In genomic region chr10:82698712-82699261, GRCm38 (mm10) we compare ENCODE assay signal across 8 mouse cellular contexts. TPM values are rescaled to one million over a fixed set of nuclear protein-coding genes. Genes with fewer than 3 reads are reported as not detected.
DNase-seq lines count a peak whose midpoint lies in the region; ATAC-seq and TF ChIP-seq lines count a peak whose summit lies in the region.

No protein-coding gene starts in this region.

- H3K9me3 ChIP-seq in erythroblast, embryonic 14.5 days (ENCODE audit: control insufficient read depth, low read length), result no peaks in the 10 kb centered on the region
- no peaks in the 10 kb centered on the region for H3K9me3 ChIP-seq in heart, embryonic 12.5 days (replicated peaks)
- no peaks in the 10 kb centered on the region for H3K9me3 ChIP-seq in kidney, postnatal 0 days (replicated peaks; ENCODE audit: low read length)
- H3K9me3 ChIP-seq in liver, embryonic 12.5 days (replicated peaks), result no peaks in the 10 kb centered on the region

- peak; percentile 77 for DNase-seq in brain, embryonic 18.5 days (ENCODE audit: low read depth, low spot score)
- DNase-seq in kidney, postnatal 0 days (ENCODE audit: low spot score), result peak; percentile 89
- DNase-seq in naive thymus-derived CD4-positive, alpha-beta T cell, adult 2 months (ENCODE audit: low read depth), result peak; percentile 91
- peak; percentile 89 for DNase-seq in splenic B cell, adult 2 months (ENCODE audit: low read depth, low spot score)

- peaks cover 9% of the 10 kb centered on the region for H3K36me3 ChIP-seq in erythroblast, embryonic 14.5 days (ENCODE audit: control insufficient read depth)
- H3K36me3 ChIP-seq in heart, embryonic 12.5 days, result peaks cover 9% of the 10 kb centered on the region
- H3K36me3 ChIP-seq in kidney, postnatal 0 days (ENCODE audit: insufficient read depth, low read length), result no peaks in the 10 kb centered on the region
- peaks cover 13% of the 10 kb centered on the region for H3K36me3 ChIP-seq in liver, embryonic 12.5 days
- 0 out of 2 replicates have a peak, but pooled peaks cover 1% of the 10 kb centered on the region for H3K36me3 ChIP-seq in splenic B cell, adult 2 months (ENCODE audit: control insufficient read depth, insufficient read depth, low read length, poor library complexity, severe bottlenecking)

- peak overlapping the region; percentile 77 for H3K27ac ChIP-seq in heart, embryonic 12.5 days (ENCODE audit: poor library complexity, severe bottlenecking)
- 0 out of 2 replicates have a peak overlapping the region, but pooled peaks have one; percentile 27 for H3K27ac ChIP-seq in kidney, postnatal 0 days
- peak overlapping the region; percentile 82 for H3K27ac ChIP-seq in liver, embryonic 12.5 days

- peak overlapping the region; percentile 85 for H3K4me2 ChIP-seq in heart, embryonic 12.5 days
- H3K4me2 ChIP-seq in kidney, postnatal 0 days (ENCODE audit: low read length), result peak overlapping the region; percentile 77
- peak overlapping the region; percentile 96 for H3K4me2 ChIP-seq in liver, embryonic 12.5 days

- H3K4me1 ChIP-seq in erythroblast, embryonic 14.5 days (ENCODE audit: control insufficient read depth), result peaks cover 36% of the 10 kb centered on the region
- H3K4me1 ChIP-seq in heart, embryonic 12.5 days (replicated peaks), result peaks cover 18% of the 10 kb centered on the region
- no peaks in the 10 kb centered on the region for H3K4me1 ChIP-seq in kidney, postnatal 0 days (replicated peaks; ENCODE audit: insufficient read depth, low read length)
- peaks cover 40% of the 10 kb centered on the region for H3K4me1 ChIP-seq in liver, embryonic 12.5 days

- peak; percentile 82 for ATAC-seq in CD4-positive, CD25-positive, alpha-beta regulatory T cell, adult 4 months
- peak; percentile 96 for ATAC-seq in heart, embryonic 12.5 days (ENCODE audit: insufficient number of reproducible peaks, low FRiP score)
- peak; percentile 95 for ATAC-seq in kidney, postnatal 0 days (replicated peaks; ENCODE audit: low FRiP score, low read depth)
- ATAC-seq in liver, embryonic 12.5 days, result peak; percentile 92

- H3K4me3 ChIP-seq in erythroblast, embryonic 14.5 days (replicated peaks), result peak overlapping the region; percentile 100
- H3K4me3 ChIP-seq in heart, embryonic 12.5 days, result peak overlapping the region; percentile 84
- peak overlapping the region; percentile 93 for H3K4me3 ChIP-seq in kidney, postnatal 0 days (replicated peaks; ENCODE audit: low read depth, low read length)
- peak overlapping the region; percentile 97 for H3K4me3 ChIP-seq in liver, embryonic 12.5 days

- H3K9ac ChIP-seq in heart, embryonic 12.5 days, result peak overlapping the region; percentile 90
- peak overlapping the region; percentile 74 for H3K9ac ChIP-seq in kidney, postnatal 0 days (ENCODE audit: low read depth, low read length)
- peak overlapping the region; percentile 87 for H3K9ac ChIP-seq in liver, embryonic 12.5 days

- no peaks in the 10 kb centered on the region for H3K27me3 ChIP-seq in erythroblast, embryonic 14.5 days (ENCODE audit: control insufficient read depth)
- no peaks in the 10 kb centered on the region for H3K27me3 ChIP-seq in heart, embryonic 12.5 days (replicated peaks)
- no peaks in the 10 kb centered on the region for H3K27me3 ChIP-seq in kidney, postnatal 0 days (ENCODE audit: insufficient read depth, low read length)
- H3K27me3 ChIP-seq in liver, embryonic 12.5 days (replicated peaks), result no peaks in the 10 kb centered on the region
- H3K27me3 ChIP-seq in splenic B cell, adult 2 months (ENCODE audit: control insufficient read depth, insufficient read depth, low read length, poor library complexity, severe bottlenecking), result no peaks in the 10 kb centered on the region

- WGBS in heart, embryonic 12.5 days, result under 1% methylated on average over 42 of the region's 42 CpGs
- 1% methylated on average over 41 of the region's 42 CpGs for WGBS in kidney, postnatal 0 days
- WGBS in liver, embryonic 12.5 days (ENCODE audit: insufficient replicate concordance), result 2% methylated on average over 37 of the region's 42 CpGs

- no peak; the same call in 1 of the 2 replicates for TF ChIP-seq CTCF in kidney, postnatal 0 days (IDR thresholded peaks at IDR 0.05; ENCODE audit: low read depth)

RNA-seq across cellular contexts. Expression of gene Hcfc2, which starts 2.8 kb away (rescaled TPM):
- 10 to 100 TPM; 22.7 to 24.9 TPM for polyA plus RNA-seq in CD4-positive, CD25-positive, alpha-beta regulatory T cell, adult 4 months (2017; shearing (Covaris generic))
- polyA plus RNA-seq in erythroblast, embryonic 14.5 days (2012), result 0.10 and 0.13 TPM in 2 replicates
- 52.0 and 53.5 TPM in 2 replicates for polyA plus RNA-seq in heart, embryonic 12.5 days (2016; fragmentation: Nextera tagmentation; extraction: Ambion mirVana)
- polyA plus RNA-seq in kidney, postnatal 0 days (2015; fragmentation: Nextera tagmentation; extraction: Ambion mirVana), result 24.5 and 26.4 TPM in 2 replicates
- polyA plus RNA-seq in liver, embryonic 12.5 days (2016; fragmentation: Nextera tagmentation; extraction: Ambion mirVana), result 18.1 and 20.2 TPM in 2 replicates

RNA-seq across cellular contexts. Expression of gene Glt8d2, which starts 8.3 kb away (rescaled TPM):
- 1 to 10 TPM; 2.1 to 2.9 TPM for polyA plus RNA-seq in CD4-positive, CD25-positive, alpha-beta regulatory T cell, adult 4 months (2017; shearing (Covaris generic))
- polyA plus RNA-seq in erythroblast, embryonic 14.5 days (2012), result 0.01 TPM in 1 of 2 replicates, not detected in the other
- polyA plus RNA-seq in heart, embryonic 12.5 days (2016; fragmentation: Nextera tagmentation; extraction: Ambion mirVana), result 2.1 and 2.6 TPM in 2 replicates
- 1.5 and 2.0 TPM in 2 replicates for polyA plus RNA-seq in kidney, postnatal 0 days (2015; fragmentation: Nextera tagmentation; extraction: Ambion mirVana)
- polyA plus RNA-seq in liver, embryonic 12.5 days (2016; fragmentation: Nextera tagmentation; extraction: Ambion mirVana), result 0.44 and 0.74 TPM in 2 replicates

Comparison
In these comparisons a context has a peak if more than half of its experiments do, and no peak if none do; other contexts are left out.
1. Peak in every context shown above with its lines: DNase-seq, ATAC-seq, H3K4me3 ChIP-seq and H3K27ac ChIP-seq.
2. H3K27ac ChIP-seq: peak in every context shown above with its lines; median percentile 82 in liver, embryonic 12.5 days; 77 in heart, embryonic 12.5 days; 27 in kidney, postnatal 0 days.
3. RNA of gene Hcfc2, which starts 2.8 kb away (polyA plus RNA-seq): 52.0 to 53.5 TPM in heart, embryonic 12.5 days, 22.7 to 24.9 TPM in CD4-positive, CD25-positive, alpha-beta regulatory T cell, adult 4 months, 24.5 to 26.4 TPM in kidney, postnatal 0 days and 18.1 to 20.2 TPM in liver, embryonic 12.5 days; 0.10 to 0.13 TPM in erythroblast, embryonic 14.5 days; every median in the first group is over 10 times any median in the second.